Mouse (Mus musculus): ENCODE data around the gene Pibf1.

DNA sequence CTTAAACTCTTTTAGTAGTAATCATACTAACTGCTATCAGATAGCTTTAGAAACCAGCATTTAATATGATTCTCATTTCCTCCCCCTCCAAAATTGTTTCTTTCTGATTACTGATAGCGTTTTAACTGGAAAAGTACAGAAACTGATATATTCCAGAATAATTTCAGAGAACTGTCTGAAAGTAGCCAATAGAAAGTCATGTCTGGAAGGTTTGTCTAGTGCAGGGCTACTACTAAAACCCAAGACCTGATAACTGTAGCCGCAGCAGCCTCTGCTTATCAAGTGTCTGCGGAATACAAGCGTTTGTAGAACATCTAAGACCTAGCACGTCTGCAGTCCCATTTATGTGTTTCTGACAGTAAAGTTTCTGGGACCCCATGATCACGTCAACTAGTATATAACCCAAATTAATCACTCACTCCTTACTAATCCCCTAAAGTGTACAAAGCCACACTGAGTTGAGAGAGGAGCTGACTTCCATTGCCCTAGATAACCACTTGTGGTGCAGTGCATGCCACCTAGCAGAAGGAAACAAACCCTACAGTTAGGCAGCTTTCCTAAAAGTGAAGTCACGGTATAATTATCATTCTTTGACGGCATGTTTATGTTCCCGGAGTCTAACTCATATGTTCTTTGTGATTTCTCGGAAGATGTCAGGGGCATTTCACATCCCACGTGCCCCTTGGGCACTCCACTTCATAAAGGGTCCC is 130.0 kb downstream of the Pibf1 start:
- no peak for TF ChIP-seq CTCF (IDR thresholded peaks at IDR 0.05; ENCODE audit: extremely low read depth, insufficient read depth, insufficient read length, insufficient replicate concordance)
- no peak for TF ChIP-seq POLR2A (IDR thresholded peaks at IDR 0.05; ENCODE audit: low read depth, low read length)
